In genomic region chr10:18525726-18526125, GRCm38 (mm10) we compare ENCODE assay signal across 8 mouse cellular contexts. TPM values are rescaled to one million over a fixed set of nuclear protein-coding genes. Genes with fewer than 3 reads are reported as not detected.
DNase-seq lines count a peak whose midpoint lies in the region; ATAC-seq and TF ChIP-seq lines count a peak whose summit lies in the region.
"Had no signal": no experiment of that assay in that cellular context is flagged by ENCODE, and none has a peak within 500 bp of the region (broad histone marks: within the 10 kb centered on the region; RNA-seq: fewer than 3 reads in every experiment).

No protein-coding gene starts in this region.

- no peak overlapping the region for H3K4me3 ChIP-seq in heart, embryonic 10.5 days
- no peak overlapping the region for H3K4me3 ChIP-seq in midbrain, embryonic 10.5 days
- H3K4me3 ChIP-seq in midbrain, embryonic 11.5 days (ENCODE audit: low read depth, low read length), result no peak overlapping the region
- no peak overlapping the region for H3K4me3 ChIP-seq in hindbrain, embryonic 12.5 days
- no peak overlapping the region for H3K4me3 ChIP-seq in stomach, postnatal 0 days (ENCODE audit: low read depth, low read length)

- DNase-seq in heart, embryonic 10.5 days (ENCODE audit: low spot score), result no peak
- no peak for DNase-seq in heart, postnatal 4 days
- no peak for DNase-seq in midbrain, embryonic 10.5 days (ENCODE audit: low spot score)
- DNase-seq in midbrain, embryonic 11.5 days (ENCODE audit: low spot score, missing footprints), result no peak
- DNase-seq in stomach, postnatal 0 days (ENCODE audit: low spot score), result no peak
- DNase-seq: retina, postnatal 1 day had no signal

- 0 out of 2 replicates have a peak overlapping the region, but pooled peaks have one; percentile 30 for H3K27ac ChIP-seq in heart, embryonic 10.5 days
- 0 out of 2 replicates have a peak overlapping the region, but pooled peaks have one; percentile 7 for H3K27ac ChIP-seq in midbrain, embryonic 10.5 days (replicated peaks)
- no peak overlapping the region for H3K27ac ChIP-seq in midbrain, embryonic 11.5 days (ENCODE audit: low read depth, low read length)
- H3K27ac ChIP-seq in hindbrain, embryonic 12.5 days, result peak overlapping the region; percentile 6; the same call in 1 of the 2 replicates
- H3K27ac ChIP-seq in stomach, postnatal 0 days (replicated peaks), result no peak overlapping the region

- TF ChIP-seq CTCF in stomach, postnatal 0 days (IDR thresholded peaks at IDR 0.05; ENCODE audit: low read depth), result no peak

- no peaks in the 10 kb centered on the region for H3K9me3 ChIP-seq in heart, embryonic 10.5 days
- H3K9me3 ChIP-seq in midbrain, embryonic 10.5 days (replicated peaks), result no peaks in the 10 kb centered on the region
- H3K9me3 ChIP-seq in midbrain, embryonic 11.5 days (ENCODE audit: control insufficient read depth, low read length), result no peaks in the 10 kb centered on the region
- no peaks in the 10 kb centered on the region for H3K9me3 ChIP-seq in hindbrain, embryonic 12.5 days (replicated peaks)
- no peaks in the 10 kb centered on the region for H3K9me3 ChIP-seq in stomach, postnatal 0 days (ENCODE audit: control insufficient read depth, low read length)

- no peak overlapping the region for H3K4me2 ChIP-seq in midbrain, embryonic 11.5 days
- H3K4me2 ChIP-seq in hindbrain, embryonic 12.5 days (replicated peaks), result no peak overlapping the region
- H3K4me2 ChIP-seq in stomach, postnatal 0 days (replicated peaks; ENCODE audit: low read depth), result no peak overlapping the region

- no peak for ATAC-seq in midbrain, embryonic 11.5 days (ENCODE audit: low FRiP score)
- peak; percentile 17; the same call in 1 of the 2 replicates for ATAC-seq in hindbrain, embryonic 12.5 days (ENCODE audit: low FRiP score)
- ATAC-seq in stomach, postnatal 0 days (ENCODE audit: low FRiP score, low TSS enrichment), result peak; percentile 45; the same call in 1 of the 2 replicates
- ATAC-seq in megakaryocyte-erythroid progenitor cell, adult 5-6 weeks (replicated peaks; ENCODE audit: low FRiP score, low TSS enrichment, poor library complexity, severe bottlenecking), result no peak

- no peaks in the 10 kb centered on the region for H3K27me3 ChIP-seq in heart, embryonic 10.5 days (ENCODE audit: insufficient read depth, poor library complexity, severe bottlenecking)
- H3K27me3 ChIP-seq in midbrain, embryonic 10.5 days (ENCODE audit: low read depth, poor library complexity, severe bottlenecking), result no peaks in the 10 kb centered on the region
- no peaks in the 10 kb centered on the region for H3K27me3 ChIP-seq in midbrain, embryonic 11.5 days (ENCODE audit: control insufficient read depth, insufficient read depth, low read length)
- H3K27me3 ChIP-seq in hindbrain, embryonic 12.5 days, result no peaks in the 10 kb centered on the region
- no peaks in the 10 kb centered on the region for H3K27me3 ChIP-seq in stomach, postnatal 0 days (ENCODE audit: control insufficient read depth, insufficient read depth, low read length)

- peaks cover 14% of the 10 kb centered on the region for H3K4me1 ChIP-seq in heart, embryonic 10.5 days
- peaks cover 15% of the 10 kb centered on the region for H3K4me1 ChIP-seq in midbrain, embryonic 10.5 days
- H3K4me1 ChIP-seq in midbrain, embryonic 11.5 days (ENCODE audit: control insufficient read depth, insufficient read depth, low read length), result no peaks in the 10 kb centered on the region
- H3K4me1 ChIP-seq in hindbrain, embryonic 12.5 days, result peaks cover 22% of the 10 kb centered on the region
- H3K4me1 ChIP-seq in stomach, postnatal 0 days (replicated peaks; ENCODE audit: control insufficient read depth, insufficient read depth), result no peaks in the 10 kb centered on the region

- WGBS in heart, embryonic 10.5 days, result 58% methylated on average over 9 of the region's 9 CpGs
- WGBS in midbrain, embryonic 10.5 days, result 71% methylated on average over 9 of the region's 9 CpGs
- WGBS in midbrain, embryonic 11.5 days, result 70% methylated on average over 9 of the region's 9 CpGs
- 48% methylated on average over 9 of the region's 9 CpGs for WGBS in hindbrain, embryonic 12.5 days
- WGBS in stomach, postnatal 0 days, result 53% methylated on average over 9 of the region's 9 CpGs

- TF ChIP-seq EP300 in stomach, postnatal 0 days (optimal IDR thresholded peaks at IDR 0.05), result no peak

- no peak overlapping the region for H3K9ac ChIP-seq in midbrain, embryonic 11.5 days (ENCODE audit: low read length)
- no peak overlapping the region for H3K9ac ChIP-seq in hindbrain, embryonic 12.5 days
- no peak overlapping the region for H3K9ac ChIP-seq in stomach, postnatal 0 days (ENCODE audit: low read length)

- peaks cover 41% of the 10 kb centered on the region for H3K36me3 ChIP-seq in heart, embryonic 10.5 days
- H3K36me3 ChIP-seq in midbrain, embryonic 10.5 days, result peaks cover 49% of the 10 kb centered on the region
- H3K36me3 ChIP-seq in midbrain, embryonic 11.5 days (ENCODE audit: control insufficient read depth, insufficient read depth, low read length), result 0 out of 2 replicates have a peak, but pooled peaks cover 3% of the 10 kb centered on the region
- peaks cover 29% of the 10 kb centered on the region for H3K36me3 ChIP-seq in hindbrain, embryonic 12.5 days
- no peaks in the 10 kb centered on the region; the same call in 1 of the 2 replicates for H3K36me3 ChIP-seq in stomach, postnatal 0 days (ENCODE audit: control insufficient read depth, insufficient read depth, low read length)

RNA-seq across cellular contexts. Expression of gene Hebp2, which starts 20.1 kb away (rescaled TPM):
- 18.6 and 20.2 TPM in 2 replicates for polyA plus RNA-seq in heart, embryonic 10.5 days (2016; fragmentation: Nextera tagmentation; extraction: Ambion mirVana)
- 1 to 10 TPM; 4.4 to 5.5 TPM for total RNA-seq in heart, postnatal 4 days (2021)
- 14.7 and 14.8 TPM in 2 replicates for polyA plus RNA-seq in midbrain, embryonic 10.5 days (2016; fragmentation: Nextera tagmentation; extraction: Ambion mirVana)
- 12.3 and 14.6 TPM in 2 replicates for polyA plus RNA-seq in midbrain, embryonic 11.5 days (2014; fragmentation: Nextera tagmentation; extraction: Ambion mirVana)
- 15.4 and 15.5 TPM in 2 replicates for polyA plus RNA-seq in hindbrain, embryonic 12.5 days (2016; fragmentation: Nextera tagmentation; extraction: Ambion mirVana)
- 112 and 129 TPM in 2 replicates for polyA plus RNA-seq in stomach, postnatal 0 days (2015; fragmentation: Nextera tagmentation; extraction: Ambion mirVana)
- not detected in 2 replicates for total RNA-seq in megakaryocyte-erythroid progenitor cell, adult 5-6 weeks (2014; fragmentation: Nextera tagmentation)
- not detected in 2 replicates for total RNA-seq in megakaryocyte-erythroid progenitor cell, adult 5-6 weeks (2017)

Comparison
In these comparisons a context has a peak if more than half of its experiments do, and no peak if none do; other contexts are left out.
1. H3K27ac ChIP-seq: peak in heart, embryonic 10.5 days (single experiment), midbrain, embryonic 10.5 days (single experiment) and hindbrain, embryonic 12.5 days (single experiment); none in midbrain, embryonic 11.5 days (single experiment) and stomach, postnatal 0 days (single experiment).
2. ATAC-seq: peak in hindbrain, embryonic 12.5 days (single experiment) and stomach, postnatal 0 days (single experiment); none in midbrain, embryonic 11.5 days (single experiment) and megakaryocyte-erythroid progenitor cell, adult 5-6 weeks (single experiment).